Mouse (Mus musculus) intestine, embryonic 15.5 days (tissue): ENCODE data around the gene Robo3. TPM values are rescaled to one million over a fixed set of nuclear protein-coding genes. Genes with fewer than 3 reads are reported as not detected.

ENCODE experiments used
- polyA plus RNA-seq: library from polyadenylated mRNA; unstranded; fragments of >200 nt; fragmentation: Nextera tagmentation; extraction: Ambion mirVana; gene quantifications from 2 replicates; pipeline ENCODE4 v1.2.1, GENCODE M21; 2015

Gene Robo3
- polyA plus RNA-seq, 1 experiment from 2014 or later, result not detected

Other genes with a start within 250 kb of the Robo3 start
- 8.5 and 9.2 TPM in 2 replicates for gene Tmem218, start 225.0 kb downstream of the Robo3 start, polyA plus RNA-seq
- 3.1 and 4.4 TPM in 2 replicates for gene Slc37a2, start 177.5 kb downstream of the Robo3 start, polyA plus RNA-seq
- gene Ccdc15, start 84.8 kb downstream of the Robo3 start, polyA plus RNA-seq, result 5.0 and 6.1 TPM in 2 replicates
- 0.06 and 0.08 TPM in 2 replicates for gene Hepacam, start 65.9 kb downstream of the Robo3 start, polyA plus RNA-seq
- gene Robo4, start 31.3 kb downstream of the Robo3 start, polyA plus RNA-seq, result 11.4 and 11.9 TPM in 2 replicates
- 17.9 and 19.4 TPM in 2 replicates for gene Msantd2, start 56.1 kb upstream of the Robo3 start, polyA plus RNA-seq
- 47.4 and 49.0 TPM in 2 replicates for gene Esam, start 94.8 kb upstream of the Robo3 start, polyA plus RNA-seq
- 2.6 and 3.0 TPM in 2 replicates for gene Vsig2, start 106.0 kb upstream of the Robo3 start, polyA plus RNA-seq
- 2.9 and 3.7 TPM in 2 replicates for gene Nrgn, start 119.7 kb upstream of the Robo3 start, polyA plus RNA-seq
- gene Siae, start 122.5 kb upstream of the Robo3 start, polyA plus RNA-seq, result 13.9 and 14.5 TPM in 2 replicates
- gene Spa17, start 180.5 kb upstream of the Robo3 start, polyA plus RNA-seq, result 3.7 and 3.8 TPM in 2 replicates
- 162 and 171 TPM in 2 replicates for gene Tbrg1, start 224.1 kb upstream of the Robo3 start, polyA plus RNA-seq
- gene Panx3, start 236.0 kb upstream of the Robo3 start, polyA plus RNA-seq, result not detected in 2 replicates